Mouse (Mus musculus) C2C12 (cell line): Measurements from ENCODE around the gene D630023F18Rik. TPM values are rescaled to one million over a fixed set of nuclear protein-coding genes. Genes with fewer than 3 reads are reported as not detected.

Experiments used
- H3K27me3 ChIP-seq: one replicate; pipeline ENCODE4 v1.6.1; 2011; ENCODE audit not compliant: control insufficient read depth, insufficient read depth, insufficient read length
- H3K36me3 ChIP-seq: one replicate; pipeline ENCODE4 v1.6.1; 2011; ENCODE audit not compliant: control insufficient read depth, insufficient read depth
- H3K4me3 ChIP-seq: one replicate; pipeline ENCODE4 v1.5.1; 2011; ENCODE audit warnings: mild to moderate bottlenecking, control low read depth; ENCODE audit not compliant: poor library complexity, insufficient read depth, severe bottlenecking
- H3K79me2 ChIP-seq: one replicate; pipeline ENCODE4 v1.6.1; 2011; ENCODE audit not compliant: control insufficient read depth, insufficient read depth
- H3K79me3 ChIP-seq: one replicate; pipeline ENCODE4 v1.6.1; 2011; ENCODE audit warnings: low read depth, control low read depth
- H3ac ChIP-seq: one replicate; pipeline ENCODE3; 2011; ENCODE audit warnings: low read depth; ENCODE audit not compliant: control insufficient read depth, insufficient read length
- CEBPB ChIP-seq: IDR thresholded peaks from one replicate; pipeline ENCODE4 v1.6.1; 2011; ENCODE audit warnings: low read depth, mild to moderate bottlenecking, control low read depth, moderate library complexity
- CTCF ChIP-seq: IDR thresholded peaks from one replicate; pipeline ENCODE4 v1.5.1; 2011; ENCODE audit not compliant: control insufficient read depth, insufficient read depth, insufficient read length
- FOSL1 ChIP-seq: IDR thresholded peaks from one replicate; pipeline ENCODE4 v1.8.0; 2011; ENCODE audit warnings: mild to moderate bottlenecking, low read length; ENCODE audit not compliant: poor library complexity, insufficient read depth, severe bottlenecking
- MAX ChIP-seq: IDR thresholded peaks from one replicate; pipeline ENCODE4 v1.6.1; 2011; ENCODE audit warnings: mild to moderate bottlenecking, control low read depth
- MYOD1 ChIP-seq: IDR thresholded peaks from one replicate; pipeline ENCODE4 v1.6.1; 2011; ENCODE audit warnings: low read depth; ENCODE audit not compliant: control insufficient read depth, insufficient read length
- MYOG ChIP-seq: IDR thresholded peaks from one replicate; pipeline ENCODE4 v1.6.1; 2011; ENCODE audit not compliant: control insufficient read depth, insufficient read length; ENCODE audit errors: extremely low read depth
- USF1 ChIP-seq: IDR thresholded peaks from one replicate; pipeline ENCODE4 v1.6.1; 2011; ENCODE audit warnings: low read depth, mild to moderate bottlenecking, control low read depth, moderate library complexity
- polyA plus RNA-seq: library from polyadenylated mRNA; unstranded; fragments of >200 nt; fragmentation: generic; extraction: Trizol; gene quantifications from one replicate; pipeline ENCODE4 v1.2.1, GENCODE M21; 2012; ENCODE audit warnings: missing spikeins

D630023F18Rik gene
- polyA plus RNA-seq, 1 experiment = not detected

DNA sequence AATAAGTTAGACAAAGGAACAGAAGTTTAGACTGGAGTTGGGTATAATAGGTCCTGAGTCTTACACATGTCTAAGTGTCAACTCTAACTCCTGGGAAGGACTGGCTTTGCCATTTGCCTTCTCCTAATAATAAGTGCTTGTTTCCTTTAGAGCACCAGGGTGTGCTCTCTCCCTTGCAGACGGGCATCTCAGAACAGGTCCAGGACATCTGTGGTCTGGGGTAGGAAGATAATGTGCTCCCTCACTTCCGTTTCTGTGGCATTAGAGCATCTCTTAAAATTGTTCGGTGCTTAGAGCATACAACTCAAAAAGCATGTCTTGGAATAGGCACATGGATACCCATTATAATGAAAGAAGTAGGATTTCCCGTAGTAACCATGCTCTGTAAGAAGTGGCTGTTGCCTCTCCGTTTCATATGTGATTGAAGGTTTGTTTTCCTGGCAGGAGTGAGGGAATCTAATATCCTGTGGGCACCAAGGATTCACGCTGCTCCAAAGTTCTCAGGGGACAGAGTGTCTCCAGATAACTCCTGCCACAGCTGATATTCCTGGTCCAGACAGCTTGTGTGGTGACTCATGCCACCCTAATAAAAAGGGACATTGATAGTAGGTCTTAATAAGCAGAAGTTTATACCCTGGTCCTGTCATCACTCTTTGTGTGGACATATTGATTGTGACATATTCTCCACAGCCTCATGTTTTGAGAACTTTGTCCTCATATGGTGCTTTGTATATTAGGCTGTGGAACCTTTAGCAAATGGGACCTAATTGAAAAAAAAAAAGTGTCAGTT is 34.3 kb downstream of the D630023F18Rik start:
- Histone ChIP-seq H3K27me3 (no peaks in the 10 kb centered on the region), H3K79me3 (no peaks in the 10 kb centered on the region), H3K36me3 (no peaks in the 10 kb centered on the region), H3ac (no peak overlapping the region), H3K79me2 (no peaks in the 10 kb centered on the region), H3K4me3 (no peak overlapping the region)
- peak; percentile 69 for TF ChIP-seq CEBPB
- TF ChIP-seq MYOG = no peak
- peak; percentile 61 for TF ChIP-seq MYOD1

DNA sequence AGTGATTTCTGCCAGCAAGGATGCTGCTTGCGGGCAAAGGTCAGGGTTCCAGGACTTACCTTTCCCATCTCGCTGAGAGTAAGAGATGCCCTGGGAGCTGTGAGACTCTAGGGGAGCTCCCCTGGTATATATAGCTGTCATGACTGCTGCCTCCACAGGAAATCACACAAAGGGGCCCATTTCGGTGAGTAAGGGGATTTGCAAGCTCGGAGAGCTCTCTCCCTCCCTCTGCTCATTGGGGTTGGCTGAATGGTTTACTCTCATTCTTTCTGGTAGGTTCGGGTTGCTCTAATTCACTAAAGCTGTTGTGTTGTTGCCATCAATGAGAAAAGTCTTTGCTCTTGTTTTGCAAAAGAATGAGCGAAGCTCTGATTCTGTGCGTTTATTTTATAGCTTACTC is 40.8 kb downstream of the D630023F18Rik start, which contains the start of gene Crygb:
Crygb (minus strand) TSS at position 101 of the 400 bp plus-strand sequence.
- Histone ChIP-seq H3K36me3 (no peaks in the 10 kb centered on the region), H3K4me3 (no peak within 1 kb of the TSS), H3K27me3 (no peaks in the 10 kb centered on the region), H3K79me2 (no peaks in the 10 kb centered on the region), H3K79me3 (no peaks in the 10 kb centered on the region), H3ac (no peak within 1 kb of the TSS)
- no peak for TF ChIP-seq MYOD1
- no peak for TF ChIP-seq CTCF
- no peak for TF ChIP-seq CEBPB
- no peak for TF ChIP-seq MYOG
- TF ChIP-seq FOSL1 = no peak
- no peak for TF ChIP-seq USF1
- TF ChIP-seq MAX = no peak

DNA sequence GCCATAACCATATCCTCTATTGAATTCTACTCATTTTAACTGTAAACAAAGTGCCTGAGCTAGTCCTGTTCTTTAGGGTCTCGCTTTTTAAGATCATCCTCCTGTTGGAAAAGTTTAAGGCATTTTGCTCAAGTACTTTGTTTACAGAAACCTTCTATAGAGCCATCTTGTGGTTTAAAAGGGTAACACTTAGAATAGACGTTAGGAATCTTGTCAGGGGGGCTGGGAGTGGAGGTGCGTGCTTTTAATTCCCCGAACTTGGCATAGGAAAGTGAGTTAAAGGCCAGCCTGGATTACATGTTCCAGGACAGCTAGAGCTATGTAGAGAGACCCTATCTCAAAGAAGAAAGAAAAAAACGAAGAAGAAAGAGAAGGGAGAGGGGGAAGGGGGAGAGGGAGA is 47.4 kb downstream of the D630023F18Rik start:
- no peak overlapping the region for H3K4me3 ChIP-seq
- H3K79me2 ChIP-seq = no peaks in the 10 kb centered on the region
- no peaks in the 10 kb centered on the region for H3K27me3 ChIP-seq
- no peaks in the 10 kb centered on the region for H3K36me3 ChIP-seq
- no peaks in the 10 kb centered on the region for H3K79me3 ChIP-seq
- no peak overlapping the region for H3ac ChIP-seq
- TF ChIP-seq MYOG (no peak), FOSL1 (no peak), MAX (no peak), USF1 (no peak), MYOD1 (no peak), CEBPB (no peak)

DNA sequence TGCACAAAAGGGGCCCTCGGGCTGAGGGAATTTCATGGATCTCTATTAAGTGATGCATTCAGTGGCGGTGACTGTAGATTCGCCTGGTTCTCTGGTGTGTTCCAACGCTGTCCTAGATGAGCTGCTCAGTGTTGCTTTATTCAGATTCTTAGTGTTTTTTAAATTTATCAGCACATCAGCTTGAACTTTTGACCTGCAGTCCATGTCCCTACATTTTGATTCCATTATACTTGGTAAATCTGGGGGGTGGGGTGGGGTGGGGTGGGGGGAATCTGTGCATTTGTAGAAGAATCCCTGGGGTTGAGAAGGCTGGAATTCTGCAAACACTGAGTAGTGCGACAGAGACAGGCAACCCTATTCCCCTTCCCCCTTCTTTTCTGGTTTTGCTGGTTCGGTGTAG is 49.4 kb downstream of the D630023F18Rik start, which contains the start of gene Crygc:
Crygc (minus strand) TSS at position 101 of the 400 bp plus-strand sequence.
- no peaks in the 10 kb centered on the region for H3K79me2 ChIP-seq
- no peak for TF ChIP-seq USF1
- TF ChIP-seq MYOG = no peak
- no peak for TF ChIP-seq MYOD1
- TF ChIP-seq FOSL1 = no peak
- TF ChIP-seq CEBPB = no peak
- TF ChIP-seq MAX = no peak
- no peak for TF ChIP-seq CTCF
- H3K4me3 ChIP-seq = no peak within 1 kb of the TSS
- H3ac ChIP-seq = no peak within 1 kb of the TSS
- no peaks in the 10 kb centered on the region for H3K79me3 ChIP-seq
- no peaks in the 10 kb centered on the region for H3K27me3 ChIP-seq
- no peaks in the 10 kb centered on the region for H3K36me3 ChIP-seq

DNA sequence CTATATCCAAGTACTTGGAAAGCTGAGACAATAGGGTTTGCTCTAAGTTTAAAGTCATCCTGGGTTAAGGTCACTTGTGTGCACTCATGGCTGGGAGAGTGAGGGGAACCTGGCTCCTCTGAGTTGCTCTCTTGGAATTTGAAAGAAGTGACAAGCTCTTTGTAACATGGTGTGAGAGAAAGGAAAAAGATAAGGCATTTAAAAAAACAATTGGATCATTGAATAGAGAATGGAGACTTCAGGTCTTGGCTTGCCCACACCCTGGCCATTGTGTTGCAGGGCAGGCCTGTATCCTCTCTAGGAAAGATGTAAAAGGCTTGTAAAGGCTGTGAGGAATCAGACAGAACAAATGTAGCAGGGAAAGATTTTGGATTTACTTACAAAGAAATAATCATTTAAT is 55.2 kb downstream of the D630023F18Rik start:
- Histone ChIP-seq H3K27me3 (no peaks in the 10 kb centered on the region), H3K4me3 (no peak overlapping the region), H3K79me3 (no peaks in the 10 kb centered on the region), H3ac (no peak overlapping the region), H3K79me2 (no peaks in the 10 kb centered on the region), H3K36me3 (no peaks in the 10 kb centered on the region)
- TF ChIP-seq MYOD1 (no peak), MYOG (no peak), CEBPB (no peak), USF1 (no peak), CTCF (no peak), FOSL1 (no peak), MAX (no peak)

DNA sequence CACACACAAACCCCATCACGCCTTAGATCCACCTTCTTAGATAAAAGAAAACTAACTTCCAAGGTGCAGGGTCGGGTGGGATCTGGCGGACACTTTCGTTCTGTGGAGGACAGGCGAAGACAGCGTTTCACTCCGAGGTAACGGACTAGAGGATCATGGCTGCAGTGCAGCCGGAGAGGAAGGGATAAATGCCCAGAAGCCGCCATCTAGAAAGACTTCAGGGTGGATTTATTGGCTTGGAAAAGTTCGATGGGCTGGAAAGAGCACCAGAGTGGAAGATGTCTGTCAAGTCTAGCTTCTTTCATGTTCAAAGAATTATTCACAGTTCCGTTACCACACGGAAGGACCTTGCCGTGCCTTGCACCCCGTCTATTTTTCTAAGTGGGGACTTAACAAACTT is 58.8 kb downstream of the D630023F18Rik start:
- H3K36me3 ChIP-seq = no peaks in the 10 kb centered on the region
- H3K27me3 ChIP-seq = no peaks in the 10 kb centered on the region
- no peaks in the 10 kb centered on the region for H3K79me3 ChIP-seq
- no peak overlapping the region for H3ac ChIP-seq
- no peaks in the 10 kb centered on the region for H3K79me2 ChIP-seq
- H3K4me3 ChIP-seq = no peak overlapping the region
- TF ChIP-seq MAX = no peak
- no peak for TF ChIP-seq MYOG
- TF ChIP-seq CTCF = no peak
- TF ChIP-seq USF1 = no peak
- no peak for TF ChIP-seq CEBPB
- TF ChIP-seq MYOD1 = no peak
- TF ChIP-seq FOSL1 = no peak
